Mouse (Mus musculus) ovary, postnatal 36 days (tissue): ENCODE results near the gene Nkapl.

ENCODE experiments used
- DNase-seq: peaks from one replicate; pipeline ENCODE4 v3.0.0; 2022; ENCODE audit warnings: low spot score, mixed read lengths

Nkapl gene

GRCm38 (mm10) chr13:21427631-21428030 is 40.7 kb downstream of the Nkapl start:
- no peak for DNase-seq

- DNase-seq, result no peak
These were observed 45.0 kb downstream of the Nkapl start for GRCm38 (mm10) chr13:21423301-21423700.

DNA sequence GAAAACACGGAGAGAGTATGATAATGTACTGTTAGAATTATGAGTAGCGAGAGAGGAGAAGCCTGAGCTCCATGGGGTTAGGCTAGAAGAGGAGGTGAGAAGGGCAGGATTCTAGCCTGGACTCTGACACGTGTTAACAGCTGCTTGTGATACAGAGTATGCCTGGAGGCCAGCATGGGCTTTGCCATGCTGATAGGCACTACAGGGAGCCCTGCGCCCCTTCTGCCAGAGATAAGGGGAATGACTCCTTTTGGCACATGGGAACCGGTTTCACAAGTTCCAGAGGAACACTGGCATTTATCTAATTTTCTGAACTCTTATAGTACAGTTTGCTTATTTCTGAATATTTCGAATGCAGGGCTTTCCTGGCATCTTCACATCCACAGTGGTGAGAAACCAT is 49.4 kb downstream of the Nkapl start:
- DNase-seq, result no peak

DNA sequence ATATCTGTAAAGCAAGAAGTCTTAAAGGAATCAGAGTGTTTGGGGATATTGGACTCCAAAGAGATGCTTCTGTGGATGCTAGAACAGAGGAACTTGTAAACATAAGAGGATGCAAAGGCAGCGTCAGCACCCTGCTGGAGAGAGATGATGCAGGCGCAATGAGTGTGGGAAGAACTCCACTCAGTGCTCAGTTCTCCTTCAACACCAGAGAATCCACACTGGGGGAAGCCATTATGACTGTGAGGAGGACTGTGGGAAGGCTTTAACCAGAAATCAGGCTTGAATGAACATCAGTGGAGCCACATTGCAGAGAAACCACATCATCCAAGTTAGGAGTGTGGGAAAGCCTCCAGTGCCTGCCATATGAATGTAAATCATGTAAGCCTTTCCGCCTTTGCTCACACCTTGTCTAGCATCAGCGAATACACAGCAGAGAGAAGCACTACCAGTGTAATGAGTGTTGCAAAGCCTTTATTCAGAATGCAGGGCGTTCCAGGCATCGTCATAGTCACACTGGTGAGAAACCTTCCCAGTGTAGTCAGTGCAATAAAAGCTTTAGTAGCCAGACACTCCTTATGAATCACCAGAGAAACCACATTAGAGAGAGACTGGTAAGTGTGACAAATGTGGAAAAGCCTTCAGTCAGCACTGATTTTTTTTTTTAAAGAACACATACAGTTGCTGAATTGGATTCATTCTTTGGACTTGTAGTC is 50.9 kb downstream of the Nkapl start:
- no peak for DNase-seq
